Mouse (Mus musculus): ENCODE measurements around the gene Cnnm2.
A peak's percentile ranks its signal among the peaks of the same experiment; 100 is the strongest.
"Not testable (repeated sequence)": the region's sequence is repeated elsewhere in the genome, so short reads cannot be mapped to it uniquely, and the experiment has no call there.

The Cnnm2 gene

DNA sequence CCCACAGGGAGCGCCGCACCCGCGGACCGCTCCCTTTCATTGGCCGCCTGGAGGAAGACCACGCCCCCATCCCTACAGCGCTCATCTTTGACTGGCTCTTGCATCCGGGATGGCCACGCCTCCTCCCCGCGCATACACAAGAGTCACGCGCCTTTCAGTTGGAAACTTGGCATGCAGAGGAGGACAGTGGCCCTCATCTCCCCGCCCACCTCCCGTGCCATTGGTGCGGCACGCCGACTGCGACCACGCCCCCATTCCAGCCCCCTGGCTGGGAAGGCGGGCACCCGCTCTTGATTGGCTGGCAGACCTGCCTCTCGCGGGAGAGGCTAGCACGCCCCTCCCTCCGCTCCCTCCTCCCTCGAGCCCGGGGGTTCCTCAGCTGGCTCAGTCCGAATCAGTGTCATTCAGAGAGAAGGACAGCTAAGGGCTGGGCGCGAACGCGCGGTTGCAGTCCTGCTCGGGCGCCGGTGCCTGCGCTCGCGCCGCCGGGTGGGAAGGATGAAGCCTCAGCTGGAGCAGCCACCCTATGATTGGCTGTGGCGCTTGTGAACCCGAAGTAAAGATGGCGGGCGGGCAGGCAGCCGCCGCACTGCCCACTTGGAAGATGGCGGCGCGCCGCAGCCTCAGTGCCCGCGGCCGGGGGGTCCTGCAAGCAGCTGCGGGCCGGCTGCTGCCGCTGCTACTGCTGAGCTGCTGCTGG lies at the start of gene Cnnm2:
Cnnm2 (plus strand) TSS at position 350 of the 700 bp plus-strand sequence.
- DNase-seq (ENCODE audit: low spot score in 2 of 2), result peak; percentile 100

DNA sequence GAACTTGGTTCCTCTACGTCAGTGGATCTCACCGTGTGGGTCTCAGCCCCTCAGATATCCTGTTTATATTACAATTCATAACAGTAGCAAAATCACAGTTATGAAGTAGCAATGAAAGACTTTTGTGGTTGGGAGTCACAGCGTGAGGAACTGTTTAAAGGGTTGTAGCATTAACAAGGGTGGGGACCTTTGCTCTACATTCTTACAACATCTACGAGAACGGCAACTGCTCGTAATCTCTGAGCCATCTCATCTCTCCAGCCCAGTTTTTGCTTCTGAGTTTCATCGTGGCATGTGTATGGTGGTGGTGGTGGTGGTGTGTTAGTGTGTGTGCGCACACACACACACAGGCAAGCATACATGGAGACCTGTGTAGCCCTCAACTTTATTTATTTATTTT lies 47.2 kb upstream of the Cnnm2 start:
- DNase-seq (ENCODE audit: low spot score in 2 of 2), result no peak

DNA sequence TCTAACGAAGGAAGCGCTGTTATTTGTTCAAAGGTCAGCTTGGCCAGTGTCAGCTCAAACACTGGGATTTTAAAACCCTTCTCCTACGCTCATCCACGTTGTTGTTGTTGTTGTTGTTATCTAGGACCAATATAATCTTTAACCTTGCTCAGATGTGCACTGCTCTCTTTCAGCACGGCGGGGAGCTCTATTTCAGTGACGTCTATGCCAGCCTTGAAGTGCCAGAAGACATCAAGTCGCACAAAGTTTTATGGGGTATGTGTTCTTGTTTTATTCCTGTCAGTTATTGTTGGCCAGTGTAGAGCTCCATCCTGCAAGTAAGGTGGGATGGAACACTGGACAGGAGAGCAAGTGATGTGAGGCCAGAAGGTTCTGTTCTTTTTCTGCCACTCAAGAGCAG lies 46.4 kb upstream of the Cnnm2 start:
- DNase-seq (ENCODE audit: low spot score in 2 of 2), result no peak

DNA sequence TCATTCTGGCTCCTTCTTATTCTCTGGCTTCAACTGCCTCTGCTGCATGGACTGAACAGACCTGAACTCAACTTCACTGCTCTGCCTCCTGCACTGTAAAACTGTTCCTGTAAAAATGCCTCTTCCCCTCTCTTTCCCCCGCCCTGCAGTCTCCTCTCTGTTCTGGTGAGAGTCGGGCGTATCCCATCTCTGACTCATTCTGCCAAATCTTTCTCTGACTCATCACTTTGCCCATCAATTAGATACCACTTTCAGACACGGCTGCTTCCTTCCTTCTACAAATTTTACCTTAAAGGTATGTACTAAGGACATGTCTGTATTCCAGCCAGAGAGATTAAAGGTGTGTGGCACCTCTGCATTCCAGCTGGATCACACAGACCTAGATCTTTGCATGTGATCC lies 43.2 kb upstream of the Cnnm2 start:
- DNase-seq (ENCODE audit: low spot score in 2 of 2), result no peak

DNA sequence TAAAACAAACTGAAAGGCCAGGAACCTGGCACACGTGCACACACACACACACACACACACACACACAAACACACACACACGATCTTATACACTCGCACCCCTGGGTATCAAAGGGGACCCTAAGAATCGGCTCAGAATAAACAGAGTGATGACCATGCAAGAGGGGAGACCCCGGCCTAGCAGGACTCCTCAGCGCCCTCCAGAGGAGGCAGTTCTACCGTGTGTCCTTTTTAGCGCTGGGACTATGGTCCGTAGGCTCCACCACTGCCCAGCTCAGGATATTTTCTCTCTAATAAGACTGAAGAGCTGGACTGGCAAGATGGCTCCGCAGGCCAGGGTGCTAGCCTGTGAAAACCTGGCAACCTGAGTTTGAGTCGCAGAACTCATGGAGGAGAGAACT lies 37.0 kb upstream of the Cnnm2 start:
- DNase-seq (ENCODE audit: low spot score in 2 of 2), result no peak

DNA sequence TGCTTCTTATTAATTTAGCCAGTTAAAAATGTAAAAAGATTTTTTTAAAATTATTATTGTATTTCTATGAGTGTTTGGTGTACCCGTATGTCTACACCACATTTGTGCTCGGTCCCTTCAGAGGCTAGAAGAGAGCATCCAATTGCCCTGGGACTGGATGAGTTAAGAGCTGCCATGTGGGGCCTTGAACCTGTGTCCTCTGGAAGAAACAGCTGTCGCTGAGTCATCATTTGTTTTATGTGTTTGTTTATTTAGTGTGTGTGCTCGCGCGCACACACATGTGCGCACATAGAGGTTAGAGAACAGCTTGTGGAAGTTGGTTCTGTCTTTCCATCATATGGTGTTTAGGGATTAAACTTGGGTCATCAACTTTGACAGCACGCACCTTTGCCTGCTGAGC lies 35.3 kb upstream of the Cnnm2 start:
- DNase-seq (ENCODE audit: low spot score in 2 of 2), result no peak

DNA sequence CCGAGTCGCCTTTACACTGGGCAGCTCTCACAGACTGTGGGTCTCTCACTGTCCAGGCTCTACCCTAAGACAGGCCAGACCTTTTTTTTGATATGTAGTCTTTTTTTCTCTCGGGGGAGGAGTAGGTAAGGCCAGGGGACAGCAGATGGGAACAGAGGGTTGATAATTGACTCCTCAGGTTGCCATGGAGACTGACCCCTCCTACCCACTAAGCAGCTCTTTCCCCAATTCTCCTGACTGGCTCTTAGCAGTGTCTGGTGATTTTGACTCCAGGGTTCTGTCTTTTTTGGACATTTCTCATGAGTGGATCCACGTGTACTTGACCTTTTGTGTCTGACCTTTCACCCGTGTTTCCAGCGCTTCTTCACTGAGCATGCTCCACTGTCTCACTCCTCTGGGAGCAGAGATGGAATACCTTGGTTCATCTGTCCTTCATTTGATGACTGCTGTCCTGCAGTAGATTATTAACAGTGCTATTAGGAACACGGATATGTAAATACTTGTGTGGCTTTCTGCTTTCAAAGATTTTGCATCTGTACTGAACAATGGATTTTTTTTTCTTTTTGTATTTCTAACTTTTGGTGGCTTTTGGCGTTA lies 34.2 kb upstream of the Cnnm2 start:
- DNase-seq (ENCODE audit: low spot score in 2 of 2), result no peak

DNA sequence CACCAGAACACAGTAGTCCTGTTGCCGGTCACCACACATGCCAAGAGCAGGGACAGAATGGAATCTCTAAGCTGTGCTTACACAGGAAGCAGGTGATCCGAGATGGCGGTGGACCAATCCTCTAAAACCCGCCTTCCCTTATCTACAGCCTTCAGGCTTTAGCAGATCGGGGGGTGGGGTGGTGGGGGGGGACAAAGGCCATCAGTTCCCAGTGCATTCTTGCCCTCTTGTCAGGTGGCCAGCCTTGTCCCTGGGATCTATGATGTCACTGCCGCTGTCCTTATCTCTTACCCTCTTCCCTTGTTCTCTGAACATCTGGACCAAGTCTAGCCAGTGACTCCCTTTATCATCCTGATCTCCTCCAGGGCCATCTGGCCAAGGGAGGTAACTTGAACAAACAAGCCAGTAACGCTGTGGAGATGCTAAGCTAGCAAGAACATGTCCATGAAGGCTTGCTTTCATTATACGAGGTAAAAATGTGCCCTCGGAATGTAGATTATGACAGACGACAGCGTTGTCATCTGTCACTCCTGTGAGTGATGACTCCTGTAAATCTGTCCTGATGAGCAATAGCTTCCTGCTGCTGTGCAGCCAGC lies 33.4 kb upstream of the Cnnm2 start:
- DNase-seq (ENCODE audit: low spot score in 2 of 2), result no peak

DNA sequence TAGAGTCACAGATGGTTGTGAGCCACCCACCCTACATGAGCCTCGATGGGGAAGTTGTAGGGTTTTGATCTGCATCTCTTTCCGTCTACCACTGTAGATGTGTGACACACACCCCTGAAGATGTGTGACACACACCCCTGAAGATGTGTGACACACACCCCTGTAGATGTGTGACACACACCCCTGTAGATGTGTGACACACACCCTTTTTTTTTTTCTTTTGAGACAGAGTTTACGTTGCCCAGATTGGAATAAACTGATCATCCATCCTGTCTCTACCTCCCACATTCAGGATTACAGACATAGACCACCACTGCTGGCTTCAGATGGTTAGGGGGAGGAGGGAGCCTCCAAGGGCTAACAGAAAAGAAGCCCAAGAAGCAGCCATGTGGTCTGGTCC lies 32.5 kb upstream of the Cnnm2 start:
- no peak for DNase-seq (ENCODE audit: low spot score in 2 of 2)

DNA sequence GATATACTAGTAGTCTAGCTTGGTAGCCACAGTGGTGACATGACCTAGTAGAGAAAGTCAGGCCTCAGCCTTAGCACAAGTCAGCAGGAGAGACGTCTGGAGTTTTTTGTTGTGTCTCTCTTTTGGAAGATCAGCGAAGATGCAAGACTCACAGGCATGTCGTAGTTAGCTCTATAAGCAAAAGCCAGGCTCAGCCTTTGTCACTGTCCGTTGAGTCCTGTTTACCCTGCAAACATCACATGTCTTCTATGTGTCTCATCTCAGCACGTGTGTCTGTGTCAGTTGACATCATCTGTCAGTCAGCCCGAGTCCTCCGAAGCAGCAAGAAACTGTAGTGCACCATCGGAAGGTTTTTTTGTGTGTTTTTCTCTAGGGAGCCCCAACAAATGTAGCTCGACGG lies 30.0 kb upstream of the Cnnm2 start:
- no peak for DNase-seq (ENCODE audit: low spot score in 2 of 2)

DNA sequence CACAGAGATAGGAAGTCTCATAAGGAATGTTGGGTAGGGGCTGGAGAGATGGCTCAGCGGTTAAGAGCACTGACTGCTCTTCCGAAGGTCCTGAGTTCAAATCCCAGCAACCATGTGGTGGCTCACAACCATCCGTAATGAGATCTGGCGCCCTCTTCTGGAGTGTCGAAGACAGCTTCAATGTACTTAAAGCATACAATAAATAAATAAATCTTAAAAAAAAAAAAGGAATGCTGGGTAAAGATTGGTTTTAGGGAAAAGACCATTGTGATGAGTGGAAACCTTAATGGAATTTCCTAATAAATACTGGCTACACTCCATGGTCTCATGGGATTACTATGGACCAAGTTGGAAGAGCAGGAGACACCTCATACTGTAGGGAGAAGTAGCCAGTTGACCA lies 28.7 kb upstream of the Cnnm2 start:
- DNase-seq (ENCODE audit: low spot score in 2 of 2), result not testable (repeated sequence)

DNA sequence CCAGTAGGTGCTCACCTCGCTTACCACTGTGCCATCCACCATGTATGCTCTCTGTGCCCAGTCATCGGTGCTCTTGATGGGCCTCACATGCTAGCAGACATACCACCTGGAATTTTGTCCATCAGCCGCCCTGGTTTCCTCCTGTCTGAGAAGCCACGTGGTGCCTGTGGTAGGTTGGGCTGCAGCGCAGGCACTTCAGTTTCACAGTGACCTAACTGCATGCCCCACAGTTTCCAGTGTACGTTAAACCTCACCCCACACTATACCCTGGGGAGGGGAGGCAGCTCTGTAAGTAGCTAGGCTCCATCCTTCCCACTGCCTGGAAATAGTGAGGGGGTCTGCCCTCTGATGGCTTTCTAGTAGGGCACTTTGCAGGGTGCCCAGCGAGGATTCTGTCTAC lies 27.8 kb upstream of the Cnnm2 start:
- no peak for DNase-seq (ENCODE audit: low spot score in 2 of 2)

DNA sequence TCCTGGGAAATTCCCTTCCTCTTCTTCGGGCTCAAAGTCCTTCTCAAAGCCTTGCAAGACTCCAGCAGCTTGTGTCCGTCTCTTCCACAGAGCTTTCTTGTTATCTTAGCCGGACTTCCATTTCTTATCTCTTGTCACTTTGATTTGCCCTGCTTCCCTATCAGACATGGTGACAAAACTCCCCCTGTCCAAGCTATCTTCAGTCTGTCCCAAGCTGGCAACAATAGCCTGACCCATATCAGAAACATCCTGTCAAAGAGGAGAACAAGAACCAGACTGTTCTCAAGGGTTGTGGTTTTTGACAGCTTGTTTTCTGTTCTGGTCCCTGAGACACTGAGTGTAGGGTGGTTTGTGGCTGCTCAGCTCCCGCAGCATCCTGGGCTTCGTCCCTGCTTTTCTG lies 26.2 kb upstream of the Cnnm2 start:
- DNase-seq (ENCODE audit: low spot score in 2 of 2), result no peak

DNA sequence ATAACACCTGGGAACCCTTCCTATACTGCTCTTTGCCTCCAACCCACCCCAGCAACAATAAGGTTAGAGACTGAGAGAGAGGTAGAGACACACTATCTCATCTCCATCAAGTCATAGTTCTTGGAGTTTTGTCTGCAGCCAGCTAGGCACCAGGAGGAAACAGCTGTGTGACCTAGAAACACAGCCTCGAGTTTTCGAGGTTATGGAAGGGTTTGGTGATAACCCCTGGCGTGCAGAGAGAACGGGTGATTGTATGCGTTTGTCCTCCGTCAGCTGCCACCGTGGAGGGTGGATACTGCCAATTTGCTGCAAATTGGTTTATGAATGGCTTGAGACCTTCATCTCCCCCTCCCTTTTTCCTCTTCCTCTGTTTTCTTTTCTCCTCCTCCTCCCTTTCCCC lies 24.3 kb upstream of the Cnnm2 start:
- DNase-seq (ENCODE audit: low spot score in 2 of 2), result no peak

DNA sequence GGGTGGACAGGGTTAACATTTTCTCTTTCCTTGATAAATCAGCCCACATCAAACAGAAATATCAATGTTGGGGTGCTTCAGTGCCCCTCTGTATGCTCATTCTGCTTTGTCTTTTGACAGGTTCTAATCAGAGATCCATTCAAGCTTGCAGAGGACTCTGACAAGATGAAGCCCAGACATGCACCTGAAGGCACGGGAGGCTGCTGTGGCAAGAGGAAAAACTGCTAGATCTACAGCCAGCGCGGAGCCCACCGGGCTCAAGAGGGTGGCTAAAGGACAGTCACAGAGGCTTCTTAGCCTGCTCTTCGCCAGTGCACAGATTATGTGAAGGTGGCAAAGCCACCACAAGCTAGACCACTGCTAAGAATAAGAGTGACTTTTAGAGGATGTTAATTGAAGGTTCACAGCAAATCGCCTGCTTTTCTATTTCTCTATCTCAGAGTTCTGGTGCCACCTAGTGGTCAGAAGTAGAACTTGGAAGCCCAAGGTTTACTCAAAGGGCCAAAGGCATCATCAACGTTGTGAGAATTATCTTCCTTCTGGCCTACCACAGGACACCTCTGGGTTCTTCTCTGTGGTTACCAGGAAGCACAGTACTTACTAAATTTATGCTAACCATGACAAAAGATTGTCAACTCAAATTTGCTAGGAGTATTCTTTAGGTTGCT lies 20.9 kb upstream of the Cnnm2 start:
- DNase-seq (ENCODE audit: low spot score in 2 of 2), result peak in 1 of 2 experiments; percentile 79

DNA sequence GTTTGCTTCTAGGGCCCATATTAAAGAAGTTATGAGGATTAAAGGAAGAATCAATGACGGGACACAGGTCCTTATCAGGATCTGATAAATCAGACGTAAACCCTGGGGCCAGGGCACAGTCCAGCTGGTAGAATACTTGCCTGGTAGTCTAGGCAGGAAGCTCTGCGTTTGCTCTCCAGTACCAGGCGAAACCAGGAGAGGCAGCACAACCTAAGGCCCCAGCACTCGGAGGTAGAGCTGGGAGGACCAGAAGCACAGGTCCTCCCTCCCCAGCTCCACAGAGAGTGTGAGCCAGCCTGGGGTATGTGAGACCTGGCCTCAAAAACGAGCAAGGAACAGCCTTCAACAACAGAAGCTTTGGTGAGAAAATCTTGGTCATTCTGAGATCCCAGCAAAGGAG lies 19.8 kb upstream of the Cnnm2 start:
- DNase-seq (ENCODE audit: low spot score in 2 of 2), result no peak

DNA sequence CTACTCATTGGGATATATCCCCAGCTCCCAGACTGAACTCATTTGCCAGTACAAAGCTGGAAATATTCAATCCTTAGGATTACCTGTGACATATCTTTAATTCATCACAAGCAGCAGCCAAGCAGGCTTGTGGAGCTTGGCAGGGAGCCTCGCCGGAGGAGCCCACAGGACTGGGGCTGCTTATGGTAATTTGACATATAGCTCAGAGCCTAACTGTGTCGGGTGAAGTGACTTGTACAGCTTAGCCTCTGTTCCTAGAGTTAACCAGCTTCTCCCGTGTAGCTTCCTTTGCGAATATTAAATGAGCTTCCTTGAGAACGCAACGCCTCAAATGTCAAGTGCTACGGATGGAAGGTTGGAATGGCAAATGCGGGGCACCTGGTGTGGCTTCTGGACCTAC lies 16.7 kb upstream of the Cnnm2 start:
- no peak for DNase-seq (ENCODE audit: low spot score in 2 of 2)

DNA sequence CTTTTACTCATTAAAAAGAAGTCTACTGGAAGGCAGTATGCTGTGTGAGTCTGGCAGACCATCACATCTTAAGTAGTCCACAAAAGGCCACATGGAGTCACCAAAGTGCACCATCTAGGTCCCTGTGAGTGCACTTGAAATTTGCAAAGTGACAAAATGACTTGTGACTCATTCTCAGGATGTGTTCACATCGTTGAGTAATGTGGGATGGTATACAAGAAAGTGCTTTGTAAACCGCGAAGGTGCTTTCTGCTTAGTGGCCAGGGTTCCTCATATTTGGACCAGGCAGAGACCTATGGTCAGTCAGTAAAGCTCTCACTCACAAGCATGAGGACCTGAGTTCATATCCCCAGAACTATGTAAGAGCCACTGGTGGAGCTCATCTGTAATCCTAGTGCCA lies 13.6 kb upstream of the Cnnm2 start:
- no peak for DNase-seq (ENCODE audit: low spot score in 2 of 2)

DNA sequence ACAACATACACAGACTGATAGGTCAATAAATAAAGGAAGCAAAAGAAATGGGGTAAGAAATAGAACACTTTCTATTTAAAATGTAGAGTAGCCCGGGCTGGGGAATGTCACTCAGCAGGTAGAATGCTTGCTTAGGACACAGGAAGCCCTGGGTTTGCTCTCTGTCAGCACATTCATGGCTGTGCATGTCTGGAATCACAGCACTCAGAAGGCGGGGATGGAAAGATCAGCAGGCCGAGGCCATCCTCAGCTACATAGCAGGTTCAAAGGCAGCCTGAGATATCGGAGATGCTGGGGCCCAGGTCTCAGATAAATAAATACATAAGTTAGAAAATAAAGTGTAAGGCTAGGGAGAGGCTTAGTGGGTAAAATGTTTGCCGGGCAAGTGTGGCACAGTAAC lies 9.2 kb upstream of the Cnnm2 start:
- DNase-seq (ENCODE audit: low spot score in 2 of 2), result no peak

DNA sequence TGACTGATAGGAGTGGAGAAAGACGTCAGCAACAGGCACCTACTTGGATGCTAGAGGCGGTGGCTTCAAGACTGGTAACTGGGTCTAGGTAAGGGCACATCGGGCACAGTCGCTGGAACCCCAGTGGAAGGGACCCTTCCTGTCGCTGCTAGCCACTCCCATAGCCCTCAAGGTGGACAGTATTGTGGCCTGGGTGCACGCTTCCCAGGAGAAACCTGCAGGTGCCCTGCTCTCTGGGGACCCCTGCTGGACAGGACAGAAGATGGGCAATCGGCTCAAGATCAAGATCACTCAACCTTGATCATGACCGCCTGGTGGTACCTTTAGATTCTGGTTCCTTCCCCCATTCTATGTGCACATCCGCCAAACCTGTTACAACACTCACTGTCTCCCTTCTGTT lies 6.3 kb upstream of the Cnnm2 start:
- no peak for DNase-seq (ENCODE audit: low spot score in 2 of 2)

DNA sequence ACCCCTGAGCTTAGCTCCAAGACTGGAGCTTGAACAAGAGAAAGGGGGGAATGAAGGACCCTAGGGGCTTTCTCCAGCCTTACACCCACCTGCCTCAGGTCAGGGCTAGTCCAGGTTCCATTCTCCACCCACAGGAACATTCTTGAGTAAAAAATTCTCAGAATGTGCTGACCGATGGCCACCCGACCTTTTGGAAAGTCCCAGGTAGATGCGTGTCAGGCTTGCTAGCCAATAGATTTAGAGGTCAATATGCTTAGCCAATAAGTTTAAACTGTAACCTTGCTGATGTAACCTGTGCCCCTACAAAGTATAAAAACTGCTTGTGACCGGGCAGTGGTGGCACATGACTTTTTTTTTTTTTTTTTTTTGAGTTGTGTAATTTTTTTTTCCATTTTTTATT lies 5.2 kb upstream of the Cnnm2 start:
- no peak for DNase-seq (ENCODE audit: low spot score in 2 of 2)

DNA sequence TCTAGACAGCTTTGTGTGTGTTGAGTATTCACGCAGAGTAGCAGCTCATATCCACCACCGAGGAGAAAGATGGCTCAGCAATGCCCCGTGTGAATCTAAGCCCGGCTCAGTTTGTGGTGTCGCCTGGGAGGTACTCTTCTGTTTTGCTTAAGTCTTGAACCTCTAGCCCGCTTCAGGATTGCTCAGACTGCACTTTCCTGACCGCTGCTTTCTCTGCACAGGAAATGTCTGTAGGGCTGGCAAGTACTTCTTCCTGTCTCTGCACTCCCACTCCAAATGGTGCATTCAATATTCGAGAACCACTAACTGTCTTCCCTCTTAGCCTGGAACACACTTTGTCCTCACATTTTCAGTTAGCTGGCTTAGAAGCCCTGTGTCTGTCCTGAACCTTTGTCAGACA lies 2.3 kb upstream of the Cnnm2 start:
- DNase-seq (ENCODE audit: low spot score in 2 of 2), result no peak

DNA sequence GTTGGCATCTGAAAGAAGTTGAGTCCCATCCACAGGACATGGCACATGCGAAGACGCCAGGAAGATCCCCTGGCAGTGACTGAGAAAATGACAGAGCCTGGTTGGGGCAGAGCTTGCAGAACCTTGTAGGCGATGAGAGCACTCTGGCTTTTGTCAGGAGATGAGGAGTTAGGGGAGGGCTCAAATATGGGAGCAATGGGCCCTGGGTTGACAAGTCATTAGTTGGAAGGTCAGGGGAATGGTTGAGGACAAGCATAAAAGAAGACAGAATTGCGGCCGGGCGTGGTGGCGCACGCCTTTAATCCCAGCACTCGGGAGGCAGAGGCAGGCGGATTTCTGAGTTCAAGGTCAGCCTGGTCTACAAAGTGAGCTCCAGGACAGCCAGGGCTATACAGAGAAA lies 1.5 kb upstream of the Cnnm2 start:
- not testable (repeated sequence) for DNase-seq (ENCODE audit: low spot score in 2 of 2)

Measured in left cerebral cortex, adult 9 months (tissue).